Mouse (Mus musculus): Measurements from ENCODE around the gene L2hgdh. TPM values are rescaled to one million over a fixed set of nuclear protein-coding genes. Genes with fewer than 3 reads are reported as not detected.
A peak's percentile ranks its signal among the peaks of the same experiment; 100 is the strongest.

L2hgdh gene
- polyA plus RNA-seq, 1 experiment from 2014 or later, result 3.7 TPM

GRCm38 (mm10) chr12:69756015-69756414 lies 31.3 kb upstream of the L2hgdh start:
- Histone ChIP-seq H3K27ac (ENCODE audit: low read length) (no peak overlapping the region), H3K4me2 (replicated peaks; ENCODE audit: low read depth, low read length) (no peak overlapping the region), H3K27me3 (replicated peaks; ENCODE audit: insufficient read depth, low read length) (no peaks in the 10 kb centered on the region), H3K9me3 (ENCODE audit: low read length) (no peaks in the 10 kb centered on the region), H3K4me3 (ENCODE audit: low read depth, low read length) (no peak overlapping the region), H3K9ac (replicated peaks; ENCODE audit: low read depth) (no peak overlapping the region), H3K4me1 (ENCODE audit: insufficient read depth, low read depth, low read length) (peaks cover 13% of the 10 kb centered on the region), H3K36me3 (ENCODE audit: insufficient read depth, low read length) (no peaks in the 10 kb centered on the region)
- 70% methylated on average over 5 of the region's 5 CpGs for WGBS
- no peak for TF ChIP-seq CTCF (IDR thresholded peaks at IDR 0.05)
- TF ChIP-seq EP300 (IDR thresholded peaks at IDR 0.05), result no peak
- DNase-seq (ENCODE audit: low spot score) (no peak), ATAC-seq (no peak)

GRCm38 (mm10) chr12:69753936-69754335 lies 29.3 kb upstream of the L2hgdh start:
- no peaks in the 10 kb centered on the region for H3K27me3 ChIP-seq (replicated peaks; ENCODE audit: insufficient read depth, low read length)
- H3K4me2 ChIP-seq (replicated peaks; ENCODE audit: low read depth, low read length), result no peak overlapping the region
- no peak for ATAC-seq
- peaks cover 11% of the 10 kb centered on the region for H3K4me1 ChIP-seq (ENCODE audit: insufficient read depth, low read depth, low read length)
- WGBS, result 71% methylated on average over 5 of the region's 5 CpGs
- no peak overlapping the region for H3K4me3 ChIP-seq (ENCODE audit: low read depth, low read length)
- no peak for DNase-seq (ENCODE audit: low spot score)
- no peaks in the 10 kb centered on the region for H3K36me3 ChIP-seq (ENCODE audit: insufficient read depth, low read length)
- H3K27ac ChIP-seq (ENCODE audit: low read length), result no peak overlapping the region
- no peak overlapping the region for H3K9ac ChIP-seq (replicated peaks; ENCODE audit: low read depth)
- TF ChIP-seq CTCF (IDR thresholded peaks at IDR 0.05), result no peak
- no peak for TF ChIP-seq EP300 (IDR thresholded peaks at IDR 0.05)
- no peaks in the 10 kb centered on the region for H3K9me3 ChIP-seq (ENCODE audit: low read length)

- 19% methylated on average over 10 of the region's 10 CpGs for WGBS
- H3K9me3 ChIP-seq (ENCODE audit: low read length), result no peaks in the 10 kb centered on the region
- H3K9ac ChIP-seq (replicated peaks; ENCODE audit: low read depth), result no peak overlapping the region
- no peak overlapping the region for H3K4me2 ChIP-seq (replicated peaks; ENCODE audit: low read depth, low read length)
- H3K36me3 ChIP-seq (ENCODE audit: insufficient read depth, low read length), result no peaks in the 10 kb centered on the region
- TF ChIP-seq CTCF (IDR thresholded peaks at IDR 0.05) (0 out of 2 replicates have a peak, but pooled peaks have one; percentile 18), EP300 (IDR thresholded peaks at IDR 0.05) (no peak)
- DNase-seq (ENCODE audit: low spot score) (peak; percentile 37), ATAC-seq (peak; percentile 55)
- H3K4me3 ChIP-seq (ENCODE audit: low read depth, low read length), result no peak overlapping the region
- 0 out of 2 replicates have a peak overlapping the region, but pooled peaks have one; percentile 2 for H3K27ac ChIP-seq (ENCODE audit: low read length)
- peaks cover 5% of the 10 kb centered on the region for H3K4me1 ChIP-seq (ENCODE audit: insufficient read depth, low read depth, low read length)
- no peaks in the 10 kb centered on the region for H3K27me3 ChIP-seq (replicated peaks; ENCODE audit: insufficient read depth, low read length)
Observed at GRCm38 (mm10) chr12:69751864-69752341, 27.2 kb upstream of the L2hgdh start.

DNA sequence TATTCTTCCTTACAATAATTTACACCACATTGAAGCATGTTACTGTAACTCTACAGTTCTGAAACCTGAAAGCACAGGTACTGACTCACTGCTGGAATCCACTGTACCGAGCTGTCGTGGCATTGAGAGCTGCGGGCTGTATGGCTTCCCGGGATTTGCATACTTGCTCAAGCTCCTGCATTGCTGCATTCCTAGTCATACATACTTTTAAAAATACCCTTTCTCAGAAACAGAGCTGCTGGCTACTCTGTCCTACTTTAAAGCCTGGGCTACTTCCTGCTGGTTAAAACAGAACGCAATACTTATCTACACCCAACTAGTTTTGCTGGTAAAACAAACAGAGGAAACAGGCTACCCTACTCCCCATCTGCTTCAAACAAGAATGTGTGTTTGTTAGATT lies 19.5 kb upstream of the L2hgdh start:
- no peaks in the 10 kb centered on the region for H3K4me1 ChIP-seq (ENCODE audit: insufficient read depth, low read depth, low read length)
- ATAC-seq (peak; percentile 54), DNase-seq (ENCODE audit: low spot score) (no peak)
- no peak overlapping the region for H3K4me2 ChIP-seq (replicated peaks; ENCODE audit: low read depth, low read length)
- H3K4me3 ChIP-seq (ENCODE audit: low read depth, low read length), result no peak overlapping the region
- H3K27me3 ChIP-seq (replicated peaks; ENCODE audit: insufficient read depth, low read length), result no peaks in the 10 kb centered on the region
- no peak for TF ChIP-seq EP300 (IDR thresholded peaks at IDR 0.05)
- no peak for TF ChIP-seq CTCF (IDR thresholded peaks at IDR 0.05)
- no peak overlapping the region for H3K9ac ChIP-seq (replicated peaks; ENCODE audit: low read depth)
- H3K27ac ChIP-seq (ENCODE audit: low read length), result no peak overlapping the region
- WGBS, result 43% methylated on average over 5 of the region's 5 CpGs
- no peaks in the 10 kb centered on the region for H3K9me3 ChIP-seq (ENCODE audit: low read length)
- H3K36me3 ChIP-seq (ENCODE audit: insufficient read depth, low read length), result no peaks in the 10 kb centered on the region

DNA sequence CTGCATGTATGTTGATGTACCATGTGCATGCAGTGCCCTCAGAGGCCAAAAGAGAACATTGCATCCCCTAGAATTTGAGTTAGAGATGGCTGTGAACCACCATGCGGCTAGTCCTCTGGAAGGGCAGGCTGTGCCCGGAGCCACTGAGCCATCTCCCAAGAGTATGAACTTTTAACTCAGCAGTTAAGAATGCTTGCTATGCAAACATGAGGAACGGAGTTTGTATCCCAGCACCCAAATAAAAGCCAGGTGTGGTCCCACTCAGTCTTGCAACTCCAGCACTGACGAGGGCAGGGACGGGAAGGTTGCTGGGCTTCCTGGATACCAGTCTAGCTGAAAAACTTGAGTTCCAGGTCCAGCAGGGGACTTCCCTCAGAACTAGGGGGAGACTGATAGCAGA lies 17.3 kb upstream of the L2hgdh start:
- H3K27ac ChIP-seq (ENCODE audit: low read length), result no peak overlapping the region
- no peak overlapping the region for H3K4me2 ChIP-seq (replicated peaks; ENCODE audit: low read depth, low read length)
- no peaks in the 10 kb centered on the region for H3K36me3 ChIP-seq (ENCODE audit: insufficient read depth, low read length)
- peak; percentile 26 for TF ChIP-seq CTCF (IDR thresholded peaks at IDR 0.05)
- TF ChIP-seq EP300 (IDR thresholded peaks at IDR 0.05), result no peak
- WGBS, result 71% methylated on average over 5 of the region's 5 CpGs
- no peaks in the 10 kb centered on the region for H3K4me1 ChIP-seq (ENCODE audit: insufficient read depth, low read depth, low read length)
- H3K9ac ChIP-seq (replicated peaks; ENCODE audit: low read depth), result no peak overlapping the region
- ATAC-seq, result no peak
- H3K27me3 ChIP-seq (replicated peaks; ENCODE audit: insufficient read depth, low read length), result no peaks in the 10 kb centered on the region
- DNase-seq (ENCODE audit: low spot score), result no peak
- H3K9me3 ChIP-seq (ENCODE audit: low read length), result no peaks in the 10 kb centered on the region
- no peak overlapping the region for H3K4me3 ChIP-seq (ENCODE audit: low read depth, low read length)

DNA sequence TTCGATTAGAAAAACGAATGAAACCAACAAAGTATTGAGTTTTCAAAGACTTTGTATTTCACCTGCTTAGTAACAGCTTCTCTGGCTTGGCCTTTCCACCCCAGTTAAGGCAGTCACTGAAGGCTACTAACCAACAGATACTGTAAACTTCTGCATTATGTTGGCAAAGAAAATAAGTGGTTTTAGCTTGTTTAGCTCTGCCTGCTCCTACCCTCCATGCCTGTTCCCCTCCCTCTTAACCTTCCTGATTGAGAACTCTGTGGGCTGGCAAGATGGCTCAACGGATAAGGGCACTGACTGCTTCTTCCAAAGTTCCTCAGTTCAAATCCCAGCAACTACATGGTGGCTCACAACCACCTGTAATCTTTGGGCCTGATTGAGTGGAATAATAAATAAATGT lies 9.2 kb upstream of the L2hgdh start:
- 68% methylated on average over 3 of the region's 3 CpGs for WGBS
- no peak overlapping the region for H3K9ac ChIP-seq (replicated peaks; ENCODE audit: low read depth)
- H3K36me3 ChIP-seq (ENCODE audit: insufficient read depth, low read length), result no peaks in the 10 kb centered on the region
- H3K27me3 ChIP-seq (replicated peaks; ENCODE audit: insufficient read depth, low read length), result no peaks in the 10 kb centered on the region
- H3K27ac ChIP-seq (ENCODE audit: low read length), result no peak overlapping the region
- no peaks in the 10 kb centered on the region for H3K9me3 ChIP-seq (ENCODE audit: low read length)
- no peak for DNase-seq (ENCODE audit: low spot score)
- no peak for TF ChIP-seq CTCF (IDR thresholded peaks at IDR 0.05)
- no peak for TF ChIP-seq EP300 (IDR thresholded peaks at IDR 0.05)
- H3K4me3 ChIP-seq (ENCODE audit: low read depth, low read length), result no peak overlapping the region
- no peak for ATAC-seq
- no peaks in the 10 kb centered on the region for H3K4me1 ChIP-seq (ENCODE audit: insufficient read depth, low read depth, low read length)
- H3K4me2 ChIP-seq (replicated peaks; ENCODE audit: low read depth, low read length), result no peak overlapping the region

DNA sequence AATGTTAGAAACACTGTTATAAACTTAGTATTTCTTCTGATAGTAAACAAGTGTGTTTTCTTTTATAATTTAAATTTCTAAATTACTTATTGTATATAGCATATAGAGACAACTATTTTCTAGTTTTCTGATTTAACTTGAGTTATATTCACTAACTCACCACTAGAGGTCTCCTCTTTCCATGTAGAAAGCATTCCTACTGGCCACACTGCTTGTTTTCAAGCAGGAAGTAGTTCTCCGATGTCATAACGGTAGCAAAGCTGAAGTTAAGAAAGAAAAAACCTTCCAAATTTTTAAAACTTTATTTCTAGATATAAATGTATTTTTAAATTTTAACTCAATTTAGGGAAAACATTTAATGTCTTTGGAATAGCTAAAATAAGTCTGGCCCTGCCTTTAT lies 8.8 kb upstream of the L2hgdh start:
- H3K27me3 ChIP-seq (replicated peaks; ENCODE audit: insufficient read depth, low read length), result no peaks in the 10 kb centered on the region
- H3K4me2 ChIP-seq (replicated peaks; ENCODE audit: low read depth, low read length), result no peak overlapping the region
- DNase-seq (ENCODE audit: low spot score) (peak; percentile 94), ATAC-seq (peak; percentile 65)
- H3K27ac ChIP-seq (ENCODE audit: low read length), result no peak overlapping the region
- H3K4me1 ChIP-seq (ENCODE audit: insufficient read depth, low read depth, low read length), result no peaks in the 10 kb centered on the region
- no peak overlapping the region for H3K9ac ChIP-seq (replicated peaks; ENCODE audit: low read depth)
- no peaks in the 10 kb centered on the region for H3K36me3 ChIP-seq (ENCODE audit: insufficient read depth, low read length)
- 1% methylated on average over 2 of the region's 2 CpGs for WGBS
- no peak overlapping the region for H3K4me3 ChIP-seq (ENCODE audit: low read depth, low read length)
- TF ChIP-seq EP300 (IDR thresholded peaks at IDR 0.05), result 0 out of 2 replicates have a peak, but pooled peaks have one; percentile 27
- TF ChIP-seq CTCF (IDR thresholded peaks at IDR 0.05), result peak; percentile 79
- H3K9me3 ChIP-seq (ENCODE audit: low read length), result no peaks in the 10 kb centered on the region

Data from lung, postnatal 0 days (tissue).